Mouse (Mus musculus) liver, postnatal 0 days (tissue): ENCODE measurements around the gene Phf13.

ENCODE experiments used
- CTCF ChIP-seq: sonication (generic); IDR thresholded peaks from 2 replicates; pipeline ENCODE4 v1.5.1; 2016; ENCODE audit warnings: antibody characterized with exemption, low read depth
- EP300 ChIP-seq: IDR thresholded peaks from 2 replicates; pipeline ENCODE4 v1.6.1; 2016; ENCODE audit warnings: antibody characterized with exemption, low read depth, mild to moderate bottlenecking

GRCm38 (mm10) chr4:152028456-152028855 lies 32.4 kb upstream of the Phf13 start:
- TF ChIP-seq CTCF (no peak), EP300 (no peak)
